8 mouse cellular contexts compared by ENCODE assay signal in the genomic region with DNA sequence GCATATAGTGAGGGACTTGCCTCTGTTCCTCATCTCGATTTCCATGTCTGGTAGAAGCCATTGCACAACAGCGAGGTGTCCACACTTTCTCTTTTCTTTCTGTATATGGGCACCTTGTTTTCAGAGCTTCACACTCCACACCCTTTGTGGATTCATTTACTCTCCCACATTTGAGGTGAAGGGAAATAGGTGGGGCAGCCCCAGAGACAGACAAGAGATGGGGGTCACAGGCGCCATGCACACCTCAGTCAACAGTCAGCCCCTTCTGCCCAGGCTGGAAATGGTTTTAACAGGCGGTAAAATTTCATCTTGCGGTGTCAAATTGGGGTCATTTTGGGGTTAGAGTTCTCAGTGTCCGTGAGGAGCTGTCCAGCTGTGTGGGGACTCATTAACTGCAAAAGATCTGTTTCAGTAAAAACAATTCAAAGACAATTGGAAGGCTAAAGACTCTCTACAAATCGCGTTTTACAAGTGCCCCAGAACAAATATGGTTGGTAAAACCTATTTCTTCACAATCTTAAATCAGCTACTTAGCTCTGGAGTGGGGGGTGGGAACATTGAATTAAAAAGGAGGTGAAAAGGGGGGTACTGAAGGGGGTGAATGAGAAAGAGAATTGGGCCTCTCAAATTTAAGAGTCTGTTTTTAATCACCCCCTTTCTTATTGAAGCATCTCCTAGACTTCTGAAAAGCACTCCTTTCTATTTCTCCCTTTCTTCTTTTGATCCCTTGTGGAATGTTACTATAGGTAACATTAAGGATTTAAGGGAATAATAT. TPM values are rescaled to one million over a fixed set of nuclear protein-coding genes. Genes with fewer than 3 reads are reported as not detected.
A peak's percentile ranks its signal among the peaks of the same experiment; 100 is the strongest.
DNase-seq lines count a peak whose midpoint lies in the region; ATAC-seq and TF ChIP-seq lines count a peak whose summit lies in the region.

No protein-coding gene starts in this region.

- intact Hi-C loops in left cerebral cortex, adult 2 months (cut with DNase I), result loop anchor here (2.0 to 10.0 kb wide), 5 partner anchors 213 to 1445 kb away; no protein-coding TSS in a partner anchor
- intact Hi-C loops in left cerebral cortex, postnatal 4 days (cut with DNase I), result loop anchor here (2.0 to 10.0 kb wide), 3 partner anchors 212 to 1215 kb away; no protein-coding TSS in a partner anchor

- no peaks in the 10 kb centered on the region for H3K9me3 ChIP-seq in forebrain, embryonic 12.5 days
- no peaks in the 10 kb centered on the region for H3K9me3 ChIP-seq in limb, embryonic 13.5 days

- H3K36me3 ChIP-seq in forebrain, embryonic 12.5 days (replicated peaks), result no peaks in the 10 kb centered on the region
- no peaks in the 10 kb centered on the region for H3K36me3 ChIP-seq in limb, embryonic 13.5 days

- no peak for TF ChIP-seq CTCF in left cerebral cortex, adult 2 months (IDR thresholded peaks at IDR 0.05)

- 3% methylated on average over 8 of the region's 8 CpGs for WGBS in forebrain, embryonic 12.5 days
- 6% methylated on average over 8 of the region's 8 CpGs for WGBS in limb, embryonic 13.5 days

- peak overlapping the region; percentile 97 for H3K9ac ChIP-seq in forebrain, embryonic 12.5 days
- no peak overlapping the region for H3K9ac ChIP-seq in limb, embryonic 13.5 days

- peaks cover 33% of the 10 kb centered on the region for H3K27me3 ChIP-seq in forebrain, embryonic 12.5 days
- H3K27me3 ChIP-seq in limb, embryonic 13.5 days, result peaks cover 90% of the 10 kb centered on the region

- peak overlapping the region; percentile 75 for H3K27ac ChIP-seq in left cerebral cortex, adult 2 months
- H3K27ac ChIP-seq in forebrain, embryonic 12.5 days, result peak overlapping the region; percentile 85
- H3K27ac ChIP-seq in limb, embryonic 13.5 days, result no peak overlapping the region

- peaks cover 34% of the 10 kb centered on the region for H3K4me1 ChIP-seq in forebrain, embryonic 12.5 days
- peaks cover 25% of the 10 kb centered on the region for H3K4me1 ChIP-seq in limb, embryonic 13.5 days

- DNase-seq in left cerebral cortex, adult 2 months (ENCODE audit: extremely low spot score in 1 of 2, low spot score in 2 of 2), result no peak
- DNase-seq in left cerebral cortex, postnatal 4 days, result no peak
- DNase-seq in retina, postnatal 1 day, result peak; percentile 33
- DNase-seq in frontal cortex, postnatal 25 days (ENCODE audit: low spot score in 2 of 2), result no peak
- no peak for DNase-seq in ovary, postnatal 10 days (ENCODE audit: low spot score)
- DNase-seq in right cerebral cortex, postnatal 10 days (ENCODE audit: low spot score in 2 of 2), result no peak

- ATAC-seq in forebrain, embryonic 12.5 days (ENCODE audit: low FRiP score), result no peak
- no peak for ATAC-seq in limb, embryonic 13.5 days (ENCODE audit: low FRiP score, low read depth)

- peak overlapping the region; percentile 39 for H3K4me3 ChIP-seq in left cerebral cortex, adult 2 months
- H3K4me3 ChIP-seq in forebrain, embryonic 12.5 days (replicated peaks), result peak overlapping the region; percentile 77
- peak overlapping the region; percentile 47 for H3K4me3 ChIP-seq in limb, embryonic 13.5 days

- H3K4me2 ChIP-seq in forebrain, embryonic 12.5 days, result peak overlapping the region; percentile 69
- peak overlapping the region; percentile 33 for H3K4me2 ChIP-seq in limb, embryonic 13.5 days (replicated peaks)

RNA-seq across cellular contexts. Expression of a gene that starts 4.0 kb away (rescaled TPM):
- 100 to 1,000 TPM; 110 to 116 TPM for total RNA-seq in left cerebral cortex, adult 2 months (2021)
- 100 to 1,000 TPM; 186 to 188 TPM for total RNA-seq in left cerebral cortex, postnatal 4 days (2021)
- 104 and 111 TPM in 2 replicates for polyA plus RNA-seq in forebrain, embryonic 12.5 days (2016; fragmentation: Nextera tagmentation; extraction: Ambion mirVana)
- 16.1 and 18.6 TPM in 2 replicates for polyA plus RNA-seq in limb, embryonic 13.5 days (2015; fragmentation: Nextera tagmentation; extraction: Ambion mirVana)
